Mouse (Mus musculus) cerebellum, adult 2 months (tissue): ENCODE data around the gene 1110032A03Rik. TPM values are rescaled to one million over a fixed set of nuclear protein-coding genes. Genes with fewer than 3 reads are reported as not detected.

Experiments used
- DNase-seq, 2 experiments: peaks; one replicate each; pipeline ENCODE4 v3.0.0; 2021
- H3K27ac ChIP-seq: fragments of 200-500 bp; 2 replicates; pipeline ENCODE4 v1.5.1; 2012; ENCODE audit warnings: low read length, control low read depth, inconsistent platforms; ENCODE audit not compliant: insufficient read depth
- H3K27me3 ChIP-seq: fragments of 200-500 bp; 2 replicates; pipeline ENCODE4 v1.6.1; 2012; ENCODE audit warnings: inconsistent platforms, mild to moderate bottlenecking, low read length, moderate library complexity; ENCODE audit not compliant: control insufficient read depth, insufficient read depth
- H3K4me1 ChIP-seq: fragments of 200-500 bp; 2 replicates; pipeline ENCODE4 v1.6.1; 2011; ENCODE audit warnings: low read length; ENCODE audit not compliant: control insufficient read depth, insufficient read depth
- H3K4me3 ChIP-seq: fragments of 200-500 bp; replicated peaks from 2 replicates; pipeline ENCODE3; 2011; ENCODE audit warnings: mild to moderate bottlenecking, low read depth, low read length, control low read depth; ENCODE audit not compliant: insufficient read depth
- CTCF ChIP-seq: fragments of 200-500 bp; IDR thresholded peaks from 2 replicates; pipeline ENCODE4 v1.5.1; 2011; ENCODE audit warnings: low read depth, mild to moderate bottlenecking, control low read depth, low read length, moderate library complexity, borderline replicate concordance; ENCODE audit not compliant: insufficient read depth
- POLR2A ChIP-seq: fragments of 200-500 bp; IDR thresholded peaks from 2 replicates; pipeline ENCODE4 v1.6.1; 2011; ENCODE audit warnings: low read length, control low read depth, borderline replicate concordance; ENCODE audit not compliant: insufficient read depth
- WGBS: fragments of 180-500 bp; shearing (Covaris S2); methylation state at CpG from one replicate; pipeline ENCODE4 v1.1.7; 2018; 5-methylcytosine and 5-hydroxymethylcytosine counted together
- polyA plus RNA-seq: library from polyadenylated mRNA; depleted of rRNA; stranded (reverse); fragments of >200 nt; gene quantifications from 2 replicates; pipeline ENCODE4 v1.2.3, GENCODE M21; 2012

Gene 1110032A03Rik
- polyA plus RNA-seq, 1 experiment: 87.8 TPM

GRCm38 (mm10) chr9:50767531-50768106 is 7.7 kb downstream of the 1110032A03Rik start:
- WGBS: 2% methylated on average over 17 of the region's 17 CpGs

GRCm38 (mm10) chr9:50763331-50763730 is 12.0 kb downstream of the 1110032A03Rik start:
- Histone ChIP-seq H3K27ac (no peak overlapping the region), H3K27me3 (no peaks in the 10 kb centered on the region), H3K4me3 (no peak overlapping the region), H3K4me1 (no peaks in the 10 kb centered on the region)
- 52% methylated on average over 1 of the region's 1 CpGs for WGBS
- TF ChIP-seq CTCF (0 out of 2 replicates have a peak, but pooled peaks have one; percentile 11), POLR2A (no peak)
- no peak for DNase-seq

More at GRCm38 (mm10) chr9:50767531-50768106, 7.7 kb downstream of the 1110032A03Rik start:
- H3K4me3 ChIP-seq: peak overlapping the region; percentile 69
- no peaks in the 10 kb centered on the region for H3K4me1 ChIP-seq
- H3K27me3 ChIP-seq: no peaks in the 10 kb centered on the region
- no peak for TF ChIP-seq POLR2A
- no peak for TF ChIP-seq CTCF
- H3K27ac ChIP-seq: peak overlapping the region; percentile 18
- DNase-seq: peak in 1 of 2 experiments; percentile 32

- Histone ChIP-seq H3K4me1 (no peaks in the 10 kb centered on the region), H3K27ac (no peak overlapping the region), H3K4me3 (no peak overlapping the region), H3K27me3 (no peaks in the 10 kb centered on the region)
- WGBS: 64% methylated on average over 6 of the region's 6 CpGs
- no peak for DNase-seq
- TF ChIP-seq CTCF: no peak
- TF ChIP-seq POLR2A: no peak
Measured at GRCm38 (mm10) chr9:50761520-50762243, 13.6 kb downstream of the 1110032A03Rik start.

GRCm38 (mm10) chr9:50756711-50757110 is 18.6 kb downstream of the 1110032A03Rik start:
- no peak for DNase-seq
- Histone ChIP-seq H3K27ac (no peak overlapping the region), H3K27me3 (no peaks in the 10 kb centered on the region), H3K4me3 (no peak overlapping the region), H3K4me1 (peaks cover 11% of the 10 kb centered on the region)
- WGBS: 47% methylated on average over 5 of the region's 5 CpGs
- TF ChIP-seq CTCF (no peak), POLR2A (no peak)

- DNase-seq: no peak
- H3K4me3 ChIP-seq: peak overlapping the region; percentile 30
- WGBS: 52% methylated on average over 7 of the region's 7 CpGs
- TF ChIP-seq CTCF: no peak
- 0 out of 2 replicates have a peak, but pooled peaks have one; percentile 14 for TF ChIP-seq POLR2A
- H3K27me3 ChIP-seq: no peaks in the 10 kb centered on the region
- peaks cover 16% of the 10 kb centered on the region for H3K4me1 ChIP-seq
- peak overlapping the region; percentile 54; the same call in 1 of the 2 replicates for H3K27ac ChIP-seq
Measured at GRCm38 (mm10) chr9:50753947-50754346, 21.4 kb downstream of the 1110032A03Rik start.

- Histone ChIP-seq H3K4me3 (peak overlapping the region; percentile 56), H3K27ac (peak overlapping the region; percentile 67; the same call in 1 of the 2 replicates), H3K4me1 (peaks cover 16% of the 10 kb centered on the region), H3K27me3 (no peaks in the 10 kb centered on the region)
- TF ChIP-seq CTCF: no peak
- TF ChIP-seq POLR2A: peak; percentile 37; the same call in 1 of the 2 replicates
- WGBS: 31% methylated on average over 17 of the region's 17 CpGs
- DNase-seq: peak; percentile 73 to 82
Measured at GRCm38 (mm10) chr9:50752784-50753615, 22.3 kb downstream of the 1110032A03Rik start.

GRCm38 (mm10) chr9:50752054-50752602 is 23.2 kb downstream of the 1110032A03Rik start, which contains the start of gene Hspb2:
Hspb2 (minus strand) TSS chr9:50752354.
- no peak for DNase-seq
- Histone ChIP-seq H3K27ac (peak within 1 kb of the TSS; percentile 67; the same call in 1 of the 2 replicates), H3K4me3 (peak within 1 kb of the TSS; percentile 56), H3K4me1 (peaks cover 16% of the 10 kb centered on the region), H3K27me3 (no peaks in the 10 kb centered on the region)
- TF ChIP-seq CTCF (no peak), POLR2A (no peak)
- 18% methylated on average over 14 of the region's 14 CpGs for WGBS
